Mouse (Mus musculus) CH12.LX (cell line): ENCODE results near the gene Gnpnat1. TPM values are rescaled to one million over a fixed set of nuclear protein-coding genes. Genes with fewer than 3 reads are reported as not detected.
A peak's percentile ranks its signal among the peaks of the same experiment; 100 is the strongest.

ENCODE experiments used
- DNase-seq: peaks from one replicate; pipeline ENCODE4 v3.0.0-alpha.2; 2013; ENCODE audit errors: extremely low read depth
- H3K27ac ChIP-seq: 2 replicates; pipeline ENCODE4 v1.5.1; 2012; ENCODE audit warnings: low read depth, mild to moderate bottlenecking, control low read depth, moderate library complexity; ENCODE audit not compliant: insufficient read depth
- H3K27me3 ChIP-seq: replicated peaks from 2 replicates; pipeline ENCODE3; 2012; ENCODE audit warnings: inconsistent platforms
- H3K36me3 ChIP-seq, 2 experiments: replicated peaks in 1 of 2; 2 replicates each; pipeline versions ENCODE3 to v1.6.1; 2012; ENCODE audit warnings: inconsistent platforms in 1 of 2, low read length in 1 of 2, mild to moderate bottlenecking in 1 of 2, mixed read lengths in 1 of 2, moderate library complexity in 1 of 2; ENCODE audit not compliant: control insufficient read depth in 1 of 2, insufficient read depth in 1 of 2
- H3K4me1 ChIP-seq, 2 experiments: 2 replicates each; pipeline ENCODE4 v1.6.1; 2012; ENCODE audit warnings: inconsistent platforms in 1 of 2, moderate library complexity in 1 of 2; ENCODE audit not compliant: insufficient read depth in 2 of 2, control insufficient read depth in 1 of 2
- H3K4me2 ChIP-seq: 2 replicates; pipeline ENCODE4 v1.6.1; 2012; ENCODE audit warnings: low read depth, mild to moderate bottlenecking, control low read depth; ENCODE audit not compliant: poor library complexity, insufficient read depth, severe bottlenecking
- H3K4me3 ChIP-seq, 3 experiments: fragments of 150-350 bp in 1 of 3; sonication (generic) in 1 of 3; replicated peaks in 1 of 3; 2 replicates each; pipeline versions ENCODE3 to v1.5.1; 2011 to 2012; ENCODE audit warnings: low read depth in 2 of 3, low read length in 2 of 3, mild to moderate bottlenecking in 2 of 3, moderate library complexity in 2 of 3, control low read depth in 1 of 3, improper control_type of control experiment in 1 of 3, inconsistent platforms in 1 of 3, mixed read lengths in 1 of 3; ENCODE audit not compliant: poor library complexity in 1 of 3
- H3K79me2 ChIP-seq: replicated peaks from 2 replicates; pipeline ENCODE4 v1.6.1; 2012; ENCODE audit warnings: mild to moderate bottlenecking, moderate library complexity; ENCODE audit not compliant: control insufficient read depth, poor library complexity, insufficient read depth, severe bottlenecking; ENCODE audit errors: extremely low read depth
- H3K9ac ChIP-seq: 2 replicates; pipeline ENCODE4 v1.6.1; 2012; ENCODE audit warnings: low read depth, mild to moderate bottlenecking, control low read depth, moderate library complexity; ENCODE audit not compliant: insufficient read depth
- H3K9me3 ChIP-seq: replicated peaks from 2 replicates; pipeline ENCODE3; 2012; ENCODE audit warnings: low read length, inconsistent platforms, mixed read lengths
- CHD1 ChIP-seq: IDR thresholded peaks from 2 replicates; pipeline ENCODE4 v1.6.1; 2012; ENCODE audit warnings: low read depth, low read length, improper control_type of control experiment, inconsistent platforms
- E2F4 ChIP-seq: IDR thresholded peaks from 2 replicates; pipeline ENCODE4 v1.6.1; 2011; ENCODE audit warnings: low read depth, low read length, improper control_type of control experiment; ENCODE audit not compliant: insufficient replicate concordance
- HCFC1 ChIP-seq: IDR thresholded peaks from 2 replicates; pipeline ENCODE4 v1.6.1; 2012; ENCODE audit warnings: low read depth, mild to moderate bottlenecking, inconsistent platforms, low read length, improper control_type of control experiment
- JUN ChIP-seq: IDR thresholded peaks from 2 replicates; pipeline ENCODE4 v1.6.1; 2011; ENCODE audit warnings: low read depth, mild to moderate bottlenecking, low read length, improper control_type of control experiment, moderate library complexity; ENCODE audit not compliant: insufficient read depth
- KAT2A ChIP-seq: IDR thresholded peaks from 2 replicates; pipeline ENCODE4 v1.6.1; 2012; ENCODE audit warnings: low read length, improper control_type of control experiment, inconsistent platforms; ENCODE audit not compliant: insufficient replicate concordance
- MAFK ChIP-seq: IDR thresholded peaks from 2 replicates; pipeline ENCODE4 v1.6.1; 2011; ENCODE audit warnings: low read length, improper control_type of control experiment; ENCODE audit not compliant: insufficient replicate concordance
- MAX ChIP-seq: IDR thresholded peaks from 2 replicates; pipeline ENCODE4 v1.6.1; 2011; ENCODE audit warnings: low read length, improper control_type of control experiment
- MAZ ChIP-seq: IDR thresholded peaks from 2 replicates; pipeline ENCODE4 v1.6.1; 2012; ENCODE audit warnings: low read depth, mild to moderate bottlenecking, inconsistent platforms, low read length, improper control_type of control experiment, moderate library complexity
- RCOR1 ChIP-seq: conservative IDR thresholded peaks from 2 replicates; pipeline ENCODE4 v1.6.1; 2012; ENCODE audit warnings: low read depth, mild to moderate bottlenecking, inconsistent platforms, low read length, improper control_type of control experiment
- TBP ChIP-seq: conservative IDR thresholded peaks from 2 replicates; pipeline ENCODE4 v1.6.1; 2011; ENCODE audit warnings: low read depth, low read length, improper control_type of control experiment
- ZC3H11A ChIP-seq: IDR thresholded peaks from 2 replicates; pipeline ENCODE4 v1.6.1; 2012; ENCODE audit warnings: low read depth, mild to moderate bottlenecking, inconsistent platforms, low read length, improper control_type of control experiment
- ZNF384 ChIP-seq: IDR thresholded peaks from 2 replicates; pipeline ENCODE4 v1.6.1; 2012; ENCODE audit warnings: low read depth, low read length, improper control_type of control experiment, inconsistent platforms
- dilution Hi-C: fragments of 300-500 bp; cut with MboI; formaldehyde crosslinking; loops from 2 replicates; pipeline ENCODE4 v1.14.3; 2020; ENCODE audit warnings: low sequenced_read_pairs; ENCODE audit not compliant: extremely low pct_unique_long_range_greater_than_20kb, extremely low pct_ligation_motif_present
- in situ Hi-C: fragments of 300-500 bp; cut with MboI; formaldehyde crosslinking; loops from 3 replicates; pipeline ENCODE4 v1.14.3; 2019; ENCODE audit warnings: low sequenced_read_pairs, low pct_ligation_motif_present, low pct_unique_long_range_greater_than_20kb, mixed read lengths
- polyA plus RNA-seq: library from polyadenylated mRNA; unstranded; fragments of >175 nt; gene quantifications from 2 replicates; pipeline ENCODE4 v1.2.1, GENCODE M21; 2012; ENCODE audit warnings: low read depth; ENCODE audit not compliant: insufficient read length
- total RNA-seq, 2 experiments: library from RNA; depleted of rRNA; stranded (reverse); fragments of 300-350 nt in 1 of 2; fragments of >200 nt in 1 of 2; gene quantifications; 2 replicates each; pipeline ENCODE4 v1.2.3; 2012 to 2014

Gene Gnpnat1
- total and polyA plus RNA-seq, 3 experiments = 28.6 to 82.9 (median 42.8) TPM

GRCm38 (mm10) chr14:45388345-45389181 lies 16.1 kb downstream of the Gnpnat1 start (continued):
- no peak for TF ChIP-seq RCOR1
- no peak for TF ChIP-seq MAZ
- no peak for TF ChIP-seq E2F4
- TF ChIP-seq ZNF384 = no peak
- no peak for TF ChIP-seq CHD1
- TF ChIP-seq JUN = no peak
- TF ChIP-seq HCFC1 = peak; percentile 57
- TF ChIP-seq ZC3H11A = no peak
- 0 out of 2 replicates have a peak, but pooled peaks have one; percentile 25 for TF ChIP-seq KAT2A
- TF ChIP-seq MAX = no peak
- TF ChIP-seq TBP = peak; percentile 60; the same call in 1 of the 2 replicates
- TF ChIP-seq, all 38 proteins: peak for 16

DNA sequence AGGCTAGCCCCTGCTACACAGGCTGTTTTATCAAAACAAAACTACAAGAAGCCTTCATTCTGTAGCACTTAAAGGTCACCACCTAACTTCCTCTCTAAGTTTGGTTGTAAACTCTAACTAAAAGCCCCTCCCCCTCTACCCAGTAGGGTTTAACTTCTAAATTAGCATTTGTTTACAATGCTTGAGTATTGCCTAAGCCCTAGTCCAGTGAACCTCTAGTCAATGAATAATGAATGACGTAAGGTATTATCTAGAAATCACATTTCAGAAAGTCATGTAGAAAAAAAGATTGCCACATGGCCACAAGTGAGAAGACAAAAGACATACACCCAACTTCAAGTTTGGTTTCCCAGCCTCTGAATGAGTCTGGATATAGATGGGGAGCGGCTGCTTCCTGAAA lies 17.2 kb downstream of the Gnpnat1 start:
- TF ChIP-seq HCFC1 (peak; percentile 21; the same call in 1 of the 2 replicates), MAFK (no peak)
- Histone ChIP-seq H3K4me1 (peaks cover 6 to 24% of the 10 kb centered on the region in 2 experiments; a peak in 3 of 4 replicates), H3K79me2 (peaks cover 20% of the 10 kb centered on the region), H3K36me3 (peaks cover 2 to 22% of the 10 kb centered on the region in 2 experiments), H3K9ac (peak overlapping the region; percentile 85), H3K4me2 (peak overlapping the region; percentile 69), H3K27me3 (no peaks in the 10 kb centered on the region), H3K4me3 (peak overlapping the region; percentile 76 to 80 (median 78)), H3K27ac (peak overlapping the region; percentile 62), H3K9me3 (no peaks in the 10 kb centered on the region)
- DNase-seq = peak; percentile 33
- in situ Hi-C loops = no loop called here
- dilution Hi-C loops = no loop called here

GRCm38 (mm10) chr14:45385596-45385995 lies 19.1 kb downstream of the Gnpnat1 start:
- H3K79me2 ChIP-seq = peaks cover 20% of the 10 kb centered on the region
- no peak for DNase-seq
- no peak overlapping the region for H3K4me2 ChIP-seq
- in situ Hi-C loops = no loop called here
- H3K9me3 ChIP-seq = no peaks in the 10 kb centered on the region
- peak overlapping the region; percentile 85 for H3K9ac ChIP-seq
- peaks cover 6 to 24% of the 10 kb centered on the region in 2 experiments; a peak in 3 of 4 replicates for H3K4me1 ChIP-seq
- H3K27me3 ChIP-seq = no peaks in the 10 kb centered on the region
- dilution Hi-C loops = no loop called here
- peaks cover 14 to 40% of the 10 kb centered on the region in 2 experiments for H3K36me3 ChIP-seq
- TF ChIP-seq CHD1 = no peak
- 0 out of 2 replicates have a peak, but pooled peaks have one; percentile 19 for TF ChIP-seq JUN
- H3K4me3 ChIP-seq = no peak overlapping the region
- peak overlapping the region; percentile 58; the same call in 1 of the 2 replicates for H3K27ac ChIP-seq
